Mouse (Mus musculus): ENCODE measurements around the gene Gm17268. TPM values are rescaled to one million over a fixed set of nuclear protein-coding genes. Genes with fewer than 3 reads are reported as not detected.

The Gm17268 gene
- polyA plus RNA-seq, 1 experiment from 2014 or later, result not detected

GRCm38 (mm10) chr11:82066953-82067571 lies 28.7 kb upstream of the Gm17268 start:
- Histone ChIP-seq H3K4me2 (ENCODE audit: low read depth, low read length) (no peak overlapping the region), H3K9ac (ENCODE audit: low read depth, low read length) (no peak overlapping the region), H3K4me1 (ENCODE audit: control insufficient read depth, insufficient read depth, low read length) (no peaks in the 10 kb centered on the region), H3K9me3 (ENCODE audit: control insufficient read depth, low read length) (no peaks in the 10 kb centered on the region), H3K4me3 (ENCODE audit: low read depth, low read length) (no peak overlapping the region), H3K27me3 (replicated peaks; ENCODE audit: control insufficient read depth, insufficient read depth, low read length) (0 out of 2 replicates have a peak, but pooled peaks cover 3% of the 10 kb centered on the region), H3K36me3 (ENCODE audit: control insufficient read depth, insufficient read depth, low read length) (no peaks in the 10 kb centered on the region), H3K27ac (replicated peaks; ENCODE audit: low read depth, low read length) (no peak overlapping the region)
- 72% methylated on average over 7 of the region's 7 CpGs for WGBS
- ATAC-seq (ENCODE audit: low read depth) (no peak), DNase-seq (ENCODE audit: low spot score) (no peak)

GRCm38 (mm10) chr11:82063454-82063853 lies 25.1 kb upstream of the Gm17268 start:
- no peaks in the 10 kb centered on the region for H3K9me3 ChIP-seq (ENCODE audit: control insufficient read depth, low read length)
- DNase-seq (ENCODE audit: low spot score) (no peak), ATAC-seq (ENCODE audit: low read depth) (no peak)
- H3K4me3 ChIP-seq (ENCODE audit: low read depth, low read length), result no peak overlapping the region
- no peak overlapping the region for H3K9ac ChIP-seq (ENCODE audit: low read depth, low read length)
- H3K4me2 ChIP-seq (ENCODE audit: low read depth, low read length), result no peak overlapping the region
- H3K27ac ChIP-seq (replicated peaks; ENCODE audit: low read depth, low read length), result no peak overlapping the region
- WGBS, result 71% methylated on average over 2 of the region's 2 CpGs
- no peaks in the 10 kb centered on the region for H3K4me1 ChIP-seq (ENCODE audit: control insufficient read depth, insufficient read depth, low read length)
- 0 out of 2 replicates have a peak, but pooled peaks cover 2% of the 10 kb centered on the region for H3K27me3 ChIP-seq (replicated peaks; ENCODE audit: control insufficient read depth, insufficient read depth, low read length)
- no peaks in the 10 kb centered on the region for H3K36me3 ChIP-seq (ENCODE audit: control insufficient read depth, insufficient read depth, low read length)

GRCm38 (mm10) chr11:82062226-82062625 lies 23.9 kb upstream of the Gm17268 start:
- ATAC-seq (ENCODE audit: low read depth), result no peak
- Histone ChIP-seq H3K4me1 (ENCODE audit: control insufficient read depth, insufficient read depth, low read length) (no peaks in the 10 kb centered on the region), H3K9me3 (ENCODE audit: control insufficient read depth, low read length) (no peaks in the 10 kb centered on the region), H3K27me3 (replicated peaks; ENCODE audit: control insufficient read depth, insufficient read depth, low read length) (no peaks in the 10 kb centered on the region), H3K9ac (ENCODE audit: low read depth, low read length) (no peak overlapping the region), H3K4me3 (ENCODE audit: low read depth, low read length) (no peak overlapping the region), H3K27ac (replicated peaks; ENCODE audit: low read depth, low read length) (no peak overlapping the region), H3K4me2 (ENCODE audit: low read depth, low read length) (no peak overlapping the region), H3K36me3 (ENCODE audit: control insufficient read depth, insufficient read depth, low read length) (no peaks in the 10 kb centered on the region)
- peak; percentile 59 for DNase-seq (ENCODE audit: low spot score)
- 30% methylated on average over 3 of the region's 3 CpGs for WGBS

DNA sequence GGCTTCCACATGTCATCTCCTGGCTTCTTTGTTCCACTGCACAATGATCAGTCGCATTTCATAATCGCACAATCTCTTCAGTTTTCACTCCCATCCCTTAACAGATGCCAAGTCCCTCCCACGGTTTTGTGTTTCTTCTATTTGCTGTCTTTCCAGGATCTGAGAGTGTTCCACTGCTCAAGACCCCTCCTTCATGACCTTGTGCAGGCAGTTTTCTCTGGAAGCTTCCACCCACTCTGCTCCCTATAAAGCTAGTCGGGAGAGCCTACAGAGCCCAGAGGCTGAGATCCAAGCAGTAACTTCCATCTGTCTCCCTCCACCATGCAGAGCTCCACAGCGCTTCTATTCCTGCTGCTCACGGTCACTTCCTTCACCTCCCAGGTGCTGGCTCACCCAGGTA lies 19.3 kb upstream of the Gm17268 start, which contains the start of gene Ccl11:
Gene Ccl11 (plus strand): TSS at position 178 of the 400 bp plus-strand sequence.
- DNase-seq (ENCODE audit: low spot score), result peak; percentile 16
- no peak within 1 kb of the TSS for H3K4me3 ChIP-seq (ENCODE audit: low read depth, low read length)
- no peaks in the 10 kb centered on the region for H3K9me3 ChIP-seq (ENCODE audit: control insufficient read depth, low read length)
- H3K9ac ChIP-seq (ENCODE audit: low read depth, low read length), result no peak within 1 kb of the TSS
- no peaks in the 10 kb centered on the region for H3K27me3 ChIP-seq (replicated peaks; ENCODE audit: control insufficient read depth, insufficient read depth, low read length)
- no peak within 1 kb of the TSS for H3K27ac ChIP-seq (replicated peaks; ENCODE audit: low read depth, low read length)
- no peak for ATAC-seq (ENCODE audit: low read depth)
- no peaks in the 10 kb centered on the region for H3K4me1 ChIP-seq (ENCODE audit: control insufficient read depth, insufficient read depth, low read length)
- H3K36me3 ChIP-seq (ENCODE audit: control insufficient read depth, insufficient read depth, low read length), result no peaks in the 10 kb centered on the region
- H3K4me2 ChIP-seq (ENCODE audit: low read depth, low read length), result no peak within 1 kb of the TSS
- 69% methylated on average over 6 of the region's 6 CpGs for WGBS

GRCm38 (mm10) chr11:82053849-82054248 lies 15.5 kb upstream of the Gm17268 start:
- WGBS, result 80% methylated on average over 7 of the region's 7 CpGs
- Histone ChIP-seq H3K27ac (replicated peaks; ENCODE audit: low read depth, low read length) (no peak overlapping the region), H3K9ac (ENCODE audit: low read depth, low read length) (no peak overlapping the region), H3K27me3 (replicated peaks; ENCODE audit: control insufficient read depth, insufficient read depth, low read length) (no peaks in the 10 kb centered on the region), H3K4me3 (ENCODE audit: low read depth, low read length) (no peak overlapping the region), H3K9me3 (ENCODE audit: control insufficient read depth, low read length) (no peaks in the 10 kb centered on the region), H3K4me2 (ENCODE audit: low read depth, low read length) (no peak overlapping the region), H3K36me3 (ENCODE audit: control insufficient read depth, insufficient read depth, low read length) (no peaks in the 10 kb centered on the region), H3K4me1 (ENCODE audit: control insufficient read depth, insufficient read depth, low read length) (no peaks in the 10 kb centered on the region)
- no peak for DNase-seq (ENCODE audit: low spot score)
- no peak for ATAC-seq (ENCODE audit: low read depth)

- peak; percentile 29 for DNase-seq (ENCODE audit: low spot score)
- Histone ChIP-seq H3K36me3 (ENCODE audit: control insufficient read depth, insufficient read depth, low read length) (no peaks in the 10 kb centered on the region), H3K4me3 (ENCODE audit: low read depth, low read length) (no peak overlapping the region), H3K9me3 (ENCODE audit: control insufficient read depth, low read length) (no peaks in the 10 kb centered on the region), H3K27me3 (replicated peaks; ENCODE audit: control insufficient read depth, insufficient read depth, low read length) (no peaks in the 10 kb centered on the region), H3K4me1 (ENCODE audit: control insufficient read depth, insufficient read depth, low read length) (no peaks in the 10 kb centered on the region; the same call in 1 of the 2 replicates), H3K4me2 (ENCODE audit: low read depth, low read length) (no peak overlapping the region), H3K27ac (replicated peaks; ENCODE audit: low read depth, low read length) (no peak overlapping the region), H3K9ac (ENCODE audit: low read depth, low read length) (no peak overlapping the region)
- 17% methylated on average over 6 of the region's 6 CpGs for WGBS
- ATAC-seq (ENCODE audit: low read depth), result no peak
Observed at GRCm38 (mm10) chr11:82047746-82048415, 9.5 kb upstream of the Gm17268 start.

DNA sequence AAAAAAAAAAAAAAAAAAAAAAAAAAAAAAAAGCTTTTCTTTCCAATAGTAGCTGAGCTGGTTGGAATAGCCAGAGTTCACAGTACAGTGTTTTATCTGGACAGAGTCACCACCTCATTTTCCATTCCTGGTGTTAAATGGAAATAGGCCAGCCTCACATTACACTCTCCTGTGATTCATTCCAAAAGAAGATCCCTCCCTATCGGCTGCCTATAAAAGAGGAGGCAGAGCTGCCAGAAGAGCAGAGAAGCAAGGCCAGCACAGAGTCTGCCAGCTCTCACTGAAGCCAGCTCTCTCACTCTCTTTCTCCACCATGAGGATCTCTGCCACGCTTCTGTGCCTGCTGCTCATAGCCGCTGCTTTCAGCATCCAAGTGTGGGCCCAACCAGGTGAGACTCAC lies 7.1 kb upstream of the Gm17268 start, which contains the start of gene Ccl7:
Gene Ccl7 (plus strand): TSS at position 242 of the 400 bp plus-strand sequence.
- no peak within 1 kb of the TSS for H3K27ac ChIP-seq (replicated peaks; ENCODE audit: low read depth, low read length)
- H3K36me3 ChIP-seq (ENCODE audit: control insufficient read depth, insufficient read depth, low read length), result no peaks in the 10 kb centered on the region
- no peaks in the 10 kb centered on the region; the same call in 1 of the 2 replicates for H3K4me1 ChIP-seq (ENCODE audit: control insufficient read depth, insufficient read depth, low read length)
- H3K4me3 ChIP-seq (ENCODE audit: low read depth, low read length), result no peak within 1 kb of the TSS
- no peaks in the 10 kb centered on the region for H3K9me3 ChIP-seq (ENCODE audit: control insufficient read depth, low read length)
- DNase-seq (ENCODE audit: low spot score) (peak; percentile 32), ATAC-seq (ENCODE audit: low read depth) (no peak)
- no peak within 1 kb of the TSS for H3K4me2 ChIP-seq (ENCODE audit: low read depth, low read length)
- 68% methylated on average over 3 of the region's 3 CpGs for WGBS
- no peaks in the 10 kb centered on the region for H3K27me3 ChIP-seq (replicated peaks; ENCODE audit: control insufficient read depth, insufficient read depth, low read length)
- H3K9ac ChIP-seq (ENCODE audit: low read depth, low read length), result no peak within 1 kb of the TSS

DNA sequence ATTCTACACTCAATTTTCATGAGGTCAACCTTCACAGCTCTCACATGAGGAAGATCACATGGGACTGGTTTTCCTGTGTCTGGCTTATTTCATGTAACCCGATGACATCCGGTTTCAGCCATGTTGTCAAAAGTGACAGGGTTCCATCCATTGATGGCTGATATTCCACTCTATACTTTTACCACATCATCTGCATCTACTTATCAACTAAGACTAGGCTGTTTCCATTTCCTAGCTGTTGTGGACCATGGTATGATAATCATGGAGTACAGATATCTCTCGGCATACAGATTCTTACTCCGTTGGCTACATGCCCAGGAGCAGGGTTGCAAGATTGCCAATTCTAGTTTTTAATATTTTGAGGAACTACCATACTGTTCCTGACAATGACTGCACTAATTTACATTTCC lies 3.3 kb upstream of the Gm17268 start:
- no peak overlapping the region for H3K4me3 ChIP-seq (ENCODE audit: low read depth, low read length)
- 73% methylated on average over 4 of the region's 4 CpGs for WGBS
- no peaks in the 10 kb centered on the region for H3K9me3 ChIP-seq (ENCODE audit: control insufficient read depth, low read length)
- ATAC-seq (ENCODE audit: low read depth), result no peak
- no peak overlapping the region for H3K9ac ChIP-seq (ENCODE audit: low read depth, low read length)
- no peak overlapping the region for H3K4me2 ChIP-seq (ENCODE audit: low read depth, low read length)
- H3K36me3 ChIP-seq (ENCODE audit: control insufficient read depth, insufficient read depth, low read length), result no peaks in the 10 kb centered on the region
- no peaks in the 10 kb centered on the region for H3K4me1 ChIP-seq (ENCODE audit: control insufficient read depth, insufficient read depth, low read length)
- peak; percentile 43 for DNase-seq (ENCODE audit: low spot score)
- no peak overlapping the region for H3K27ac ChIP-seq (replicated peaks; ENCODE audit: low read depth, low read length)
- H3K27me3 ChIP-seq (replicated peaks; ENCODE audit: control insufficient read depth, insufficient read depth, low read length), result no peaks in the 10 kb centered on the region

Data from embryonic facial prominence, embryonic 14.5 days (tissue).